ENCODE assay signal across 9 mouse cellular contexts in the genomic region with DNA sequence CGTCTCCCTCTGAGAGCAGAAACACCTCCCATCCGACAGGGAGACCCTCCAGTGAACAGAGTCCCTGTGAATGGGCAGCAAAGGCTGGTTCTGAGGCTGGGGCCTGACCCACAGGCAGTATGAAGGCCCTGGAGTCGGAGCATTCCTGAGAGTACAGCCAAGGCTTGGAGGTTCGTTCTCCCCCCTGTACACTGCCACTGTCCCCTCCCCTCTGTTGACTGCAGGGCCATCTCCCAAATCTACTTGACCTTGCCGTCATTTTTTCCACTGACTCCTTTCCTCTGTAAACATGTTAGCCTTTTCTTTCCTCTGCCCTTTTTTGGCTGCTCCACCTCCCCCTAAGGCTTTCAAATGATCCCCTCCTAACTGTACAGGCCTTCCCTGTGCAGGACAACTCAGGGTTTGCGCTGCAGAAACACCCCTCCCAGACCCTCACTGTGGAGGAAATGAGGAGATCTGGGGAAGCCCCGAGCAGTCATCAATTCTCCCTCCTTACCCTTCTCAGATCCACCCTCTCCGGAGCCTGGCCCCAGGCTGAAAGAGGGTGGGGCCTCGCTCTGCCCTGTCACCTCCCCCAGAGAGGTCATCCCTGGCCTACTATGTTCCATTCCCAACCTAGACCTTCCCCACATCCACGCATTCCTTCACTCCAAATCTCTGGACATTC.
DNase-seq lines count a peak whose midpoint lies in the region; ATAC-seq and TF ChIP-seq lines count a peak whose summit lies in the region.
"Had no signal": no experiment of that assay in that cellular context is flagged by ENCODE, and none has a peak within 500 bp of the region (broad histone marks: within the 10 kb centered on the region; RNA-seq: fewer than 3 reads in every experiment).

No protein-coding gene starts in this region.

- peak; percentile 35 for DNase-seq in kidney, postnatal 14 days
- no peak for DNase-seq in kidney, adult 9 months
- DNase-seq in lung, postnatal 36 days = peak; percentile 72
- no peak for DNase-seq in layer of hippocampus, adult 8-10 months (ENCODE audit: low spot score in 2 of 2)
- DNase-seq in liver, postnatal 0 days = no peak
- DNase-seq in left cerebral cortex, adult 8-10 months (ENCODE audit: low spot score in 2 of 2) = no peak
- DNase-seq: layer of hippocampus, adult 9-11 months had no signal

- TF ChIP-seq POLR2A in cortical plate, adult 2 months (IDR thresholded peaks at IDR 0.05; ENCODE audit: extremely low read depth, insufficient read depth, low read length) = no peak

- H3K9ac ChIP-seq in heart, embryonic 15.5 days = no peak overlapping the region
- H3K9ac ChIP-seq in liver, postnatal 0 days (replicated peaks) = no peak overlapping the region

- no peaks in the 10 kb centered on the region for H3K36me3 ChIP-seq in heart, embryonic 15.5 days
- H3K36me3 ChIP-seq in liver, postnatal 0 days (replicated peaks; ENCODE audit: insufficient read depth, low read length) = no peaks in the 10 kb centered on the region

- no peaks in the 10 kb centered on the region for H3K9me3 ChIP-seq in heart, embryonic 15.5 days (replicated peaks)
- H3K9me3 ChIP-seq in liver, postnatal 0 days (ENCODE audit: low read length) = no peaks in the 10 kb centered on the region

- no peaks in the 10 kb centered on the region for H3K27me3 ChIP-seq in heart, embryonic 15.5 days
- H3K27me3 ChIP-seq in liver, postnatal 0 days (ENCODE audit: insufficient read depth, low read length) = 0 out of 2 replicates have a peak, but pooled peaks cover 3% of the 10 kb centered on the region

- no peak for TF ChIP-seq EP300 in liver, postnatal 0 days (IDR thresholded peaks at IDR 0.05; ENCODE audit: low read depth)

- no peak overlapping the region for H3K4me2 ChIP-seq in heart, embryonic 15.5 days
- no peak overlapping the region for H3K4me2 ChIP-seq in liver, postnatal 0 days (ENCODE audit: low read depth, low read length)

- 0 out of 2 replicates have a peak overlapping the region, but pooled peaks have one; percentile 20 for H3K27ac ChIP-seq in cortical plate, adult 2 months (ENCODE audit: insufficient read depth, low read length)
- peak overlapping the region; percentile 36; the same call in 1 of the 2 replicates for H3K27ac ChIP-seq in heart, embryonic 15.5 days
- no peak overlapping the region for H3K27ac ChIP-seq in liver, postnatal 0 days (ENCODE audit: low read depth)

- no peak for TF ChIP-seq CTCF in cortical plate, adult 2 months (IDR thresholded peaks at IDR 0.05; ENCODE audit: extremely low read depth, insufficient read depth, low read length)
- no peak for TF ChIP-seq CTCF in liver, postnatal 0 days (IDR thresholded peaks at IDR 0.05; ENCODE audit: low read depth)

- peak; percentile 51; the same call in 1 of the 2 replicates for ATAC-seq in heart, embryonic 15.5 days (replicated peaks; ENCODE audit: insufficient number of reproducible peaks, insufficient read depth, low FRiP score, low read depth)
- no peak for ATAC-seq in liver, postnatal 0 days

- 45% methylated on average over 10 of the region's 10 CpGs for WGBS in heart, embryonic 15.5 days
- 54% methylated on average over 10 of the region's 10 CpGs for WGBS in liver, postnatal 0 days (ENCODE audit: insufficient replicate concordance)

- no peak overlapping the region for H3K4me3 ChIP-seq in cortical plate, adult 2 months (ENCODE audit: insufficient read depth, low read length)
- no peak overlapping the region for H3K4me3 ChIP-seq in heart, embryonic 15.5 days
- no peak overlapping the region for H3K4me3 ChIP-seq in liver, postnatal 0 days (ENCODE audit: low read depth, low read length)

- no peaks in the 10 kb centered on the region for H3K4me1 ChIP-seq in cortical plate, adult 2 months (ENCODE audit: control insufficient read depth, insufficient read depth, low read length)
- peaks cover 25% of the 10 kb centered on the region for H3K4me1 ChIP-seq in heart, embryonic 15.5 days (replicated peaks)
- no peaks in the 10 kb centered on the region for H3K4me1 ChIP-seq in liver, postnatal 0 days (ENCODE audit: insufficient read depth)

Comparison
In these comparisons a context has a peak if more than half of its experiments do, and no peak if none do; other contexts are left out.
1. DNase-seq: peak in kidney, postnatal 14 days (single experiment) and lung, postnatal 36 days (single experiment); none in kidney, adult 9 months (single experiment), layer of hippocampus, adult 8-10 months (0 of 2), liver, postnatal 0 days (single experiment) and left cerebral cortex, adult 8-10 months (0 of 2).